Mouse (Mus musculus) liver, adult 2 months (tissue): ENCODE measurements around the gene Gm128. TPM values are rescaled to one million over a fixed set of nuclear protein-coding genes. Genes with fewer than 3 reads are reported as not detected.

ENCODE experiments used
- DNase-seq: peaks from one replicate; pipeline ENCODE4 v3.0.0-alpha.2; 2011; ENCODE audit warnings: low read depth, low spot score; ENCODE audit errors: extremely low read depth
- H3K27ac ChIP-seq: fragments of 200-500 bp; replicated peaks from 2 replicates; pipeline ENCODE4 v1.5.1; 2012; ENCODE audit warnings: low read depth, mild to moderate bottlenecking, control low read depth, inconsistent platforms, low read length; ENCODE audit not compliant: insufficient read depth
- H3K27me3 ChIP-seq: fragments of 200-500 bp; 2 replicates; pipeline ENCODE4 v1.6.1; 2012; ENCODE audit warnings: mild to moderate bottlenecking, moderate library complexity, low read length, inconsistent platforms; ENCODE audit not compliant: control insufficient read depth, insufficient read depth
- H3K36me3 ChIP-seq: fragments of 200-500 bp; 2 replicates; pipeline ENCODE4 v1.6.1; 2012; ENCODE audit warnings: low read length, inconsistent platforms; ENCODE audit not compliant: control insufficient read depth, insufficient read depth
- H3K4me1 ChIP-seq: fragments of 200-500 bp; 2 replicates; pipeline ENCODE4 v1.6.1; 2011; ENCODE audit warnings: low read length; ENCODE audit not compliant: control insufficient read depth, insufficient read depth
- H3K4me3 ChIP-seq: fragments of 200-500 bp; 2 replicates; pipeline ENCODE4 v1.5.1; 2011; ENCODE audit warnings: low read depth, mild to moderate bottlenecking, control low read depth, low read length, moderate library complexity; ENCODE audit not compliant: insufficient read depth
- H3K79me2 ChIP-seq: fragments of 200-500 bp; 2 replicates; pipeline ENCODE4 v1.6.1; 2012; ENCODE audit warnings: inconsistent platforms, mild to moderate bottlenecking, low read length, moderate library complexity; ENCODE audit not compliant: control insufficient read depth, insufficient read depth
- H3K9ac ChIP-seq: fragments of 200-500 bp; 2 replicates; pipeline ENCODE4 v1.6.1; 2012; ENCODE audit warnings: low read depth, mild to moderate bottlenecking, control low read depth, inconsistent platforms, low read length
- CTCF ChIP-seq: fragments of 200-500 bp; IDR thresholded peaks from 2 replicates; pipeline ENCODE4 v1.5.1; 2011; ENCODE audit warnings: low read depth, low read length, control low read depth
- POLR2A ChIP-seq: fragments of 200-500 bp; IDR thresholded peaks from 2 replicates; pipeline ENCODE4 v1.6.1; 2011; ENCODE audit warnings: low read length, control low read depth; ENCODE audit not compliant: insufficient read depth; ENCODE audit errors: extremely low read depth
- WGBS: fragments of 180-500 bp; shearing (Covaris S2); methylation state at CpG from one replicate; pipeline ENCODE4 v1.1.7; 2018; 5-methylcytosine and 5-hydroxymethylcytosine counted together
- polyA plus RNA-seq: library from polyadenylated mRNA; depleted of rRNA; stranded (reverse); fragments of >200 nt; gene quantifications from 2 replicates; pipeline ENCODE4 v1.2.3, GENCODE M21; 2012; rRNA removed
- total RNA-seq: library from RNA; depleted of rRNA; stranded (reverse); fragments of >200 nt; gene quantifications from 2 replicates; pipeline ENCODE4 v1.2.3, GENCODE M21; 2014; rRNA removed

Gene Gm128
- 0.09 TPM in 1 of 2 replicates, not detected in the other for total RNA-seq
- polyA plus RNA-seq: 0.06 TPM in 1 of 2 replicates, not detected in the other

GRCm38 (mm10) chr3:95241498-95241897 lies at the start of gene Gm128:
Gene Gm128, minus strand, starts transcription at chr3:95241598.
- no peaks in the 10 kb centered on the region for H3K27me3 ChIP-seq
- 84% methylated on average over 7 of the region's 7 CpGs for WGBS
- no peak within 1 kb of the TSS for H3K9ac ChIP-seq
- no peaks in the 10 kb centered on the region for H3K4me1 ChIP-seq
- H3K79me2 ChIP-seq: no peaks in the 10 kb centered on the region
- H3K36me3 ChIP-seq: no peaks in the 10 kb centered on the region
- DNase-seq: no peak
- no peak for TF ChIP-seq POLR2A
- H3K27ac ChIP-seq: no peak within 1 kb of the TSS
- no peak within 1 kb of the TSS for H3K4me3 ChIP-seq

- Histone ChIP-seq H3K4me3 (no peak overlapping the region), H3K9ac (0 out of 2 replicates have a peak overlapping the region, but pooled peaks have one; percentile 1), H3K4me1 (peaks cover 45% of the 10 kb centered on the region), H3K36me3 (peaks cover 60% of the 10 kb centered on the region), H3K79me2 (peaks cover 7% of the 10 kb centered on the region; the same call in 1 of the 2 replicates), H3K27ac (no peak overlapping the region), H3K27me3 (no peaks in the 10 kb centered on the region)
- TF ChIP-seq CTCF (no peak), POLR2A (no peak)
- DNase-seq: no peak
- WGBS: 49% methylated on average over 4 of the region's 4 CpGs
These were observed 49.6 kb upstream of the Gm128 start for GRCm38 (mm10) chr3:95291041-95291440.

GRCm38 (mm10) chr3:95290156-95290555 lies 48.8 kb upstream of the Gm128 start:
- Histone ChIP-seq H3K79me2 (peaks cover 7% of the 10 kb centered on the region; the same call in 1 of the 2 replicates), H3K27ac (no peak overlapping the region), H3K27me3 (no peaks in the 10 kb centered on the region), H3K9ac (no peak overlapping the region), H3K4me3 (no peak overlapping the region), H3K4me1 (peaks cover 44% of the 10 kb centered on the region), H3K36me3 (peaks cover 60% of the 10 kb centered on the region)
- 61% methylated on average over 6 of the region's 6 CpGs for WGBS
- DNase-seq: no peak
- TF ChIP-seq POLR2A (no peak), CTCF (no peak)

- Histone ChIP-seq H3K36me3 (peaks cover 55% of the 10 kb centered on the region), H3K4me3 (no peak overlapping the region), H3K4me1 (peaks cover 45% of the 10 kb centered on the region), H3K9ac (no peak overlapping the region), H3K27ac (no peak overlapping the region), H3K79me2 (peaks cover 11% of the 10 kb centered on the region; the same call in 1 of the 2 replicates), H3K27me3 (no peaks in the 10 kb centered on the region)
- no peak for DNase-seq
- no peak for TF ChIP-seq POLR2A
- TF ChIP-seq CTCF: no peak
- WGBS: 84% methylated on average over 4 of the region's 4 CpGs
These were observed 48.0 kb upstream of the Gm128 start for GRCm38 (mm10) chr3:95289419-95289818.

- no peak overlapping the region for H3K27ac ChIP-seq
- peaks cover 20% of the 10 kb centered on the region; the same call in 1 of the 2 replicates for H3K79me2 ChIP-seq
- no peak overlapping the region for H3K9ac ChIP-seq
- no peaks in the 10 kb centered on the region for H3K27me3 ChIP-seq
- H3K36me3 ChIP-seq: peaks cover 45% of the 10 kb centered on the region
- H3K4me1 ChIP-seq: peaks cover 32% of the 10 kb centered on the region
- DNase-seq: no peak
- TF ChIP-seq CTCF: no peak
- no peak for TF ChIP-seq POLR2A
- H3K4me3 ChIP-seq: no peak overlapping the region
- WGBS: 81% methylated on average over 3 of the region's 3 CpGs
These were observed 46.1 kb upstream of the Gm128 start for GRCm38 (mm10) chr3:95287541-95287940.

GRCm38 (mm10) chr3:95286510-95286909 lies 45.1 kb upstream of the Gm128 start:
- Histone ChIP-seq H3K36me3 (peaks cover 38% of the 10 kb centered on the region), H3K79me2 (peaks cover 20% of the 10 kb centered on the region; the same call in 1 of the 2 replicates), H3K27ac (peak overlapping the region; percentile 69), H3K4me1 (peaks cover 26% of the 10 kb centered on the region), H3K4me3 (peak overlapping the region; percentile 1; the same call in 1 of the 2 replicates), H3K27me3 (no peaks in the 10 kb centered on the region), H3K9ac (peak overlapping the region; percentile 37)
- no peak for DNase-seq
- TF ChIP-seq CTCF (no peak), POLR2A (no peak)
- 69% methylated on average over 7 of the region's 7 CpGs for WGBS
